Mouse (Mus musculus) brain, embryonic 14.5 days (tissue): ENCODE measurements around the gene Inpp5e.

Experiments used
- CTCF ChIP-seq: fragments of 200-500 bp; IDR thresholded peaks from 2 replicates; pipeline ENCODE4 v1.5.1; 2012; ENCODE audit warnings: inconsistent platforms, mild to moderate bottlenecking, moderate library complexity, borderline replicate concordance; ENCODE audit not compliant: insufficient read depth, insufficient read length; ENCODE audit errors: extremely low read depth
- POLR2A ChIP-seq: fragments of 200-500 bp; IDR thresholded peaks from 2 replicates; pipeline ENCODE4 v1.6.1; 2012; ENCODE audit warnings: mild to moderate bottlenecking, inconsistent platforms, borderline replicate concordance; ENCODE audit not compliant: poor library complexity, insufficient read depth, insufficient read length, severe bottlenecking; ENCODE audit errors: extremely low read depth

GRCm38 (mm10) chr2:26387713-26388112 is 21.3 kb downstream of the Inpp5e start:
- TF ChIP-seq CTCF (no peak), POLR2A (no peak)
